Mouse (Mus musculus) myocyte (in vitro differentiated cells): ENCODE results near the gene Gm9733.

Source experiments
- CEBPB ChIP-seq: IDR thresholded peaks from 2 replicates; pipeline ENCODE4 v1.6.1; 2011; ENCODE audit warnings: mild to moderate bottlenecking, moderate library complexity; ENCODE audit not compliant: poor library complexity, insufficient read depth, severe bottlenecking
- MAX ChIP-seq: IDR thresholded peaks from one replicate; pipeline ENCODE4 v1.6.1; 2011; ENCODE audit warnings: low read depth, mild to moderate bottlenecking, control low read depth
- MYOG ChIP-seq, 3 experiments: IDR thresholded peaks; one replicate each; pipeline ENCODE4 v1.6.1; 2011; ENCODE audit warnings: control low read depth in 2 of 3, low read depth in 2 of 3, mild to moderate bottlenecking in 2 of 3; ENCODE audit not compliant: insufficient read length in 2 of 3, control insufficient read depth in 1 of 3, insufficient read depth in 1 of 3
- POLR2A ChIP-seq: IDR thresholded peaks from one replicate; pipeline ENCODE4 v1.6.1; 2011; ENCODE audit warnings: low read depth, mild to moderate bottlenecking, control low read depth, moderate library complexity; ENCODE audit not compliant: insufficient read length
- USF1 ChIP-seq: IDR thresholded peaks from one replicate; pipeline ENCODE4 v1.6.1; 2011; ENCODE audit warnings: low read depth, mild to moderate bottlenecking, control low read depth, moderate library complexity

GRCm38 (mm10) chr3:15340287-15340686 lies 8.2 kb upstream of the Gm9733 start:
- no peak for TF ChIP-seq MYOG (IDR thresholded peaks at IDR 0.05; ENCODE audit: control insufficient read depth in 1 of 3, insufficient read depth in 1 of 3, insufficient read length in 2 of 3, low read depth in 2 of 3)
- no peak for TF ChIP-seq POLR2A
- no peak for TF ChIP-seq CEBPB
- no peak for TF ChIP-seq MAX
- TF ChIP-seq USF1, result no peak
